In genomic region chr6:54164777-54165176, GRCm38 (mm10) we compare ENCODE assay signal across 9 mouse cellular contexts.
DNase-seq lines count a peak whose midpoint lies in the region; ATAC-seq and TF ChIP-seq lines count a peak whose summit lies in the region.
"Had no signal": no experiment of that assay in that cellular context is flagged by ENCODE, and none has a peak within 500 bp of the region (broad histone marks: within the 10 kb centered on the region; RNA-seq: fewer than 3 reads in every experiment).

No protein-coding gene starts in this region.

- H3K9ac ChIP-seq in CH12.LX (ENCODE audit: insufficient read depth, low read depth) = no peak overlapping the region
- H3K9ac ChIP-seq in midbrain, postnatal 0 days (replicated peaks; ENCODE audit: low read length, poor library complexity, severe bottlenecking) = no peak overlapping the region
- H3K9ac ChIP-seq: heart, embryonic 15.5 days had no signal

- no peaks in the 10 kb centered on the region for H3K9me3 ChIP-seq in CH12.LX (replicated peaks; ENCODE audit: low read length)
- H3K9me3 ChIP-seq in midbrain, postnatal 0 days (ENCODE audit: low read length) = no peaks in the 10 kb centered on the region
- H3K9me3 ChIP-seq: heart, embryonic 15.5 days had no signal

- no peaks in the 10 kb centered on the region for H3K27me3 ChIP-seq in CH12.LX (replicated peaks)
- no peaks in the 10 kb centered on the region for H3K27me3 ChIP-seq in midbrain, postnatal 0 days (ENCODE audit: insufficient read depth, low read length)
- H3K27me3 ChIP-seq: heart, embryonic 15.5 days had no signal

- H3K4me2 ChIP-seq in CH12.LX (ENCODE audit: insufficient read depth, low read depth, poor library complexity, severe bottlenecking) = no peak overlapping the region
- H3K4me2 ChIP-seq in midbrain, postnatal 0 days (ENCODE audit: low read depth, low read length, poor library complexity, severe bottlenecking) = no peak overlapping the region
- H3K4me2 ChIP-seq: heart, embryonic 15.5 days had no signal

- no peak overlapping the region for H3K4me3 ChIP-seq in CH12.LX (replicated peaks in 1 of 3; ENCODE audit: low read depth in 2 of 3, low read length in 2 of 3, poor library complexity in 1 of 3)
- no peak overlapping the region for H3K4me3 ChIP-seq in bone marrow macrophage, adult 2 months (ENCODE audit: insufficient read depth, low read length)
- H3K4me3 ChIP-seq in midbrain, postnatal 0 days (ENCODE audit: low read depth, low read length) = no peak overlapping the region
- H3K4me3 ChIP-seq: heart, embryonic 15.5 days had no signal

- no peak overlapping the region for H3K27ac ChIP-seq in CH12.LX (ENCODE audit: insufficient read depth, low read depth)
- no peak overlapping the region for H3K27ac ChIP-seq in bone marrow macrophage, adult 2 months (ENCODE audit: insufficient read depth, low read depth, low read length)
- H3K27ac ChIP-seq in midbrain, postnatal 0 days (ENCODE audit: low read depth, low read length) = no peak overlapping the region
- H3K27ac ChIP-seq: heart, embryonic 15.5 days had no signal

- TF ChIP-seq EP300 in CH12.LX (IDR thresholded peaks at IDR 0.05; ENCODE audit: low read length) = no peak

- no peak for TF ChIP-seq POLR2A in CH12.LX (IDR thresholded peaks at IDR 0.05; ENCODE audit: low read depth, low read length)
- no peak for TF ChIP-seq POLR2A in bone marrow macrophage, adult 2 months (IDR thresholded peaks at IDR 0.05; ENCODE audit: borderline replicate concordance, low read depth, low read length)

- peak; percentile 46 for DNase-seq in layer of hippocampus, adult 11-12 months (ENCODE audit: low spot score)
- no peak for DNase-seq in layer of hippocampus, adult 9-10 months (ENCODE audit: low spot score)
- DNase-seq in CH12.LX (ENCODE audit: extremely low read depth) = no peak
- peak; percentile 75 to 81 for DNase-seq in kidney, postnatal 4 days
- DNase-seq in midbrain, postnatal 0 days (ENCODE audit: low spot score) = peak; percentile 48
- peak; percentile 36 for DNase-seq in thymus, postnatal 14 days

- in situ Hi-C loops in CH12.LX (cut with MboI; ENCODE audit: low pct_ligation_motif_present, low pct_unique_long_range_greater_than_20kb, low sequenced_read_pairs) = loop anchor here (10.0 kb wide), 1 partner anchor 130 kb away; the partner anchor contains the start of gene Chn2

- no peaks in the 10 kb centered on the region for H3K36me3 ChIP-seq in CH12.LX (replicated peaks in 1 of 2; ENCODE audit: control insufficient read depth in 1 of 2, insufficient read depth in 1 of 2, low read length in 1 of 2)
- no peaks in the 10 kb centered on the region for H3K36me3 ChIP-seq in midbrain, postnatal 0 days (ENCODE audit: insufficient read depth, low read length)
- H3K36me3 ChIP-seq: heart, embryonic 15.5 days had no signal

- dilution Hi-C loops in CH12.LX (cut with MboI; ENCODE audit: extremely low pct_ligation_motif_present, extremely low pct_unique_long_range_greater_than_20kb, low sequenced_read_pairs) = no loop called here

- peaks cover 13 to 29% of the 10 kb centered on the region in 2 experiments for H3K4me1 ChIP-seq in CH12.LX (ENCODE audit: control insufficient read depth in 1 of 2, insufficient read depth in 2 of 2)
- peaks cover 35% of the 10 kb centered on the region for H3K4me1 ChIP-seq in bone marrow macrophage, adult 2 months (ENCODE audit: control insufficient read depth, insufficient read depth, low read length)
- H3K4me1 ChIP-seq in midbrain, postnatal 0 days (ENCODE audit: insufficient read depth, low read length) = no peaks in the 10 kb centered on the region
- H3K4me1 ChIP-seq: heart, embryonic 15.5 days had no signal

- 46% methylated on average over 4 of the region's 4 CpGs for WGBS in midbrain, postnatal 0 days

- TF ChIP-seq CTCF in CH12.LX (conservative IDR thresholded peaks at IDR 0.05 in 1 of 2, IDR thresholded peaks at IDR 0.05 in 1 of 2; ENCODE audit: low read depth in 2 of 2, low read length in 2 of 2) = peak; percentile 48 to 84; a peak in 3 of 4 replicates
- peak; percentile 83 for TF ChIP-seq CTCF in bone marrow macrophage, adult 2 months (IDR thresholded peaks at IDR 0.05; ENCODE audit: low read depth, low read length)
- peak; percentile 69 for TF ChIP-seq CTCF in midbrain, postnatal 0 days (IDR thresholded peaks at IDR 0.05)

- H3K79me2 ChIP-seq in CH12.LX (replicated peaks; ENCODE audit: control insufficient read depth, extremely low read depth, insufficient read depth, poor library complexity, severe bottlenecking) = no peaks in the 10 kb centered on the region

- peak; percentile 91 for TF ChIP-seq RAD21 in CH12.LX (IDR thresholded peaks at IDR 0.05; ENCODE audit: low read depth, low read length)

- ATAC-seq in granulocyte monocyte progenitor cell, adult 5-6 weeks (replicated peaks; ENCODE audit: poor library complexity, severe bottlenecking) = peak; percentile 29; the same call in 1 of the 2 replicates
- ATAC-seq in midbrain, postnatal 0 days (ENCODE audit: low FRiP score) = no peak

TF ChIP-seq in CH12.LX, 34 proteins besides CTCF, POLR2A, EP300 and RAD21:
- TF ChIP-seq SMC3 (IDR thresholded peaks at IDR 0.05; ENCODE audit: low read depth, low read length) (peak; percentile 86), MEF2A (IDR thresholded peaks at IDR 0.05; ENCODE audit: borderline replicate concordance, low read depth, low read length) (no peak), JUN (IDR thresholded peaks at IDR 0.05; ENCODE audit: insufficient read depth, low read depth, low read length) (no peak), ZC3H11A (IDR thresholded peaks at IDR 0.05; ENCODE audit: low read depth, low read length) (peak; percentile 47), RCOR1 (conservative IDR thresholded peaks at IDR 0.05; ENCODE audit: low read depth, low read length) (no peak), ZKSCAN1 (IDR thresholded peaks at IDR 0.05; ENCODE audit: borderline replicate concordance, low read depth, low read length) (no peak), NRF1 (IDR thresholded peaks at IDR 0.05; ENCODE audit: low read depth, low read length) (no peak), MAFK (IDR thresholded peaks at IDR 0.05; ENCODE audit: insufficient replicate concordance, low read length) (no peak)

Comparison
In these comparisons a context has a peak if more than half of its experiments do, and no peak if none do; other contexts are left out.
1. DNase-seq: peak in layer of hippocampus, adult 11-12 months (single experiment), kidney, postnatal 4 days (2 of 2), midbrain, postnatal 0 days (single experiment) and thymus, postnatal 14 days (single experiment); none in layer of hippocampus, adult 9-10 months (single experiment) and CH12.LX (single experiment).
2. Peak in every context shown above with its lines, with median percentiles within 50 percentile points of each other: CTCF ChIP-seq.